ENCODE assay signal across 4 mouse cellular contexts in genomic region chr14:11964326-11964725, GRCm38 (mm10).
DNase-seq lines count a peak whose midpoint lies in the region.

No protein-coding gene starts in this region.

- DNase-seq in ES-CJ7 (ENCODE audit: low read depth, low spot score) (peak; percentile 68), R1 (ENCODE audit: low read depth, low spot score) (peak; percentile 71), ZHBTc4 (ENCODE audit: low read depth, low spot score) (peak; percentile 87)
- DNase-seq in heart, adult 11 months, result peak; percentile 4

Comparison
In these comparisons a context has a peak if more than half of its experiments do, and no peak if none do; other contexts are left out.
1. Peak in every context shown above with its lines: DNase-seq.
2. DNase-seq: peak in every context shown above with its lines; median percentile 87 in ZHBTc4; 71 in R1; 68 in ES-CJ7; 4 in heart, adult 11 months.